Mouse (Mus musculus) intestine, embryonic 14.5 days (tissue): ENCODE measurements around the gene Tfpi2. TPM values are rescaled to one million over a fixed set of nuclear protein-coding genes. Genes with fewer than 3 reads are reported as not detected.

ENCODE experiments used
- ATAC-seq: fragments of 200-750 bp; cut with Nextera tagmentation; replicated peaks from 2 replicates; pipeline ENCODE4 v1.8.0; 2017; ENCODE audit warnings: low read depth, moderate number of reproducible peaks, moderate TSS enrichment, moderate library complexity; ENCODE audit not compliant: low FRiP score, low TSS enrichment
- DNase-seq: peaks from one replicate; pipeline ENCODE4 v3.0.0-alpha.2; 2018; ENCODE audit warnings: low spot score
- H3K27ac ChIP-seq: fragments of 300-500 bp; sonication (generic); 2 replicates; pipeline ENCODE4 v1.5.1; 2014; ENCODE audit warnings: low read depth, mild to moderate bottlenecking, control low read depth
- H3K27me3 ChIP-seq: fragments of 300-500 bp; sonication (generic); replicated peaks from 2 replicates; pipeline ENCODE4 v1.6.1; 2014; ENCODE audit warnings: low read length, control low read depth; ENCODE audit not compliant: control insufficient read depth, insufficient read depth
- H3K36me3 ChIP-seq: fragments of 300-500 bp; sonication (generic); 2 replicates; pipeline ENCODE4 v1.6.1; 2014; ENCODE audit warnings: low read length, control low read depth; ENCODE audit not compliant: control insufficient read depth, insufficient read depth
- H3K4me1 ChIP-seq: fragments of 300-500 bp; sonication (generic); replicated peaks from 2 replicates; pipeline ENCODE4 v1.6.1; 2014; ENCODE audit warnings: low read length, control low read depth, mixed read lengths; ENCODE audit not compliant: control insufficient read depth, insufficient read depth
- H3K4me2 ChIP-seq: fragments of 300-500 bp; sonication (generic); 2 replicates; pipeline ENCODE4 v1.6.1; 2014; ENCODE audit warnings: low read length
- H3K4me3 ChIP-seq: fragments of 300-500 bp; sonication (generic); 2 replicates; pipeline ENCODE4 v1.5.1; 2014; ENCODE audit warnings: low read depth, low read length, control low read depth, mixed read lengths
- H3K9ac ChIP-seq: fragments of 300-500 bp; sonication (generic); 2 replicates; pipeline ENCODE4 v1.6.1; 2014; ENCODE audit warnings: mild to moderate bottlenecking, low read length
- H3K9me3 ChIP-seq: fragments of 300-500 bp; sonication (generic); 2 replicates; pipeline ENCODE4 v1.6.1; 2016; ENCODE audit warnings: low read length, control low read depth; ENCODE audit not compliant: control insufficient read depth
- WGBS: fragments of 180-500 bp; shearing (Covaris S2); extraction: QIAGEN DNeasy Blood & Tissue Kit; methylation state at CpG from one replicate; pipeline ENCODE4 v1.1.7; 2014; 5-methylcytosine and 5-hydroxymethylcytosine counted together
- polyA plus RNA-seq: library from polyadenylated mRNA; unstranded; fragments of >200 nt; fragmentation: Nextera tagmentation; extraction: Ambion mirVana; gene quantifications from 2 replicates; pipeline ENCODE4 v1.2.1, GENCODE M21; 2014

The Tfpi2 gene
- polyA plus RNA-seq, 1 experiment from 2014 or later: 6.3 TPM

DNA sequence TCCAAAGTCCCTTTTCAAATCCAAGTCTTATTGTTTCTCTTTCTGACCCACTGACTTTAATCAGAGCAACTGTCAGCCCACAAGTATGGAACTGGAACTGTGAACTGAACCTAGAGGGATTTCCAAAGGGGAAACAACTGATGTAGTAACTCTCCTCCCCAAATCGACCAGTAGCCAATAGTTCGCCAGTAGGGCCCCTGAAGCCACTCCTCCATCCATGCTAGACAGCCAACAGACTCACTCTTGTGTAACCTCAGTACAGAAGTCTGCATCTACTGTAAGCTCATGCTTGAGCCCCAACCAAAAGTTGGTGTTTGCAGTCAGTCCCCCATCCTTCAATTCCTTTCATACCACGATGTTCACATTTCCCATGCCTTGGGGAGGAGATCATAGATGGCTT is 12.0 kb upstream of the Tfpi2 start:
- Histone ChIP-seq H3K4me3 (no peak overlapping the region), H3K4me2 (no peak overlapping the region), H3K36me3 (no peaks in the 10 kb centered on the region), H3K9me3 (no peaks in the 10 kb centered on the region), H3K9ac (no peak overlapping the region), H3K27me3 (no peaks in the 10 kb centered on the region), H3K4me1 (no peaks in the 10 kb centered on the region), H3K27ac (no peak overlapping the region)
- ATAC-seq (no peak), DNase-seq (no peak)
- WGBS: 86% methylated on average over 3 of the region's 3 CpGs

DNA sequence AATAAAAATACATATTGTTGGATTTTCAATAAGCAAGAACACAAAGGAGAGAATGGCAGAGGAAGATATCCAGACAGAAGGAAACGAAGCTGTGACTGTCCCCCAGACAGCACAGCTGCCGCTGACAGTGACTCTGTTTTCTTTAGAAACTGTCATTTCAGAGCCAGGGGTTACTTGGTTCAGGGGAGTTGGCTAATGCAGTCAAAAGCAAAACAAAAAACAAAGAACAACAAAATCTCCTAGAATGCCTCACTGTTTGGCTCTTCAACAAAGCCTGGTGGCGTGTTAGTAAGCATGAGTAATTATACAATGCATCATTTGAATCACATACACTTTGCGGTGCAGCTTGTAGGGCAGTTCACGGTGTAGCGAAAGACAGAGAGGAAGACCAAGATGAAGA is 10.6 kb upstream of the Tfpi2 start:
- Histone ChIP-seq H3K4me2 (no peak overlapping the region), H3K27ac (no peak overlapping the region), H3K36me3 (no peaks in the 10 kb centered on the region), H3K27me3 (no peaks in the 10 kb centered on the region), H3K9ac (no peak overlapping the region), H3K9me3 (no peaks in the 10 kb centered on the region), H3K4me1 (no peaks in the 10 kb centered on the region), H3K4me3 (no peak overlapping the region)
- no peak for DNase-seq
- WGBS: 80% methylated on average over 6 of the region's 6 CpGs
- no peak for ATAC-seq

DNA sequence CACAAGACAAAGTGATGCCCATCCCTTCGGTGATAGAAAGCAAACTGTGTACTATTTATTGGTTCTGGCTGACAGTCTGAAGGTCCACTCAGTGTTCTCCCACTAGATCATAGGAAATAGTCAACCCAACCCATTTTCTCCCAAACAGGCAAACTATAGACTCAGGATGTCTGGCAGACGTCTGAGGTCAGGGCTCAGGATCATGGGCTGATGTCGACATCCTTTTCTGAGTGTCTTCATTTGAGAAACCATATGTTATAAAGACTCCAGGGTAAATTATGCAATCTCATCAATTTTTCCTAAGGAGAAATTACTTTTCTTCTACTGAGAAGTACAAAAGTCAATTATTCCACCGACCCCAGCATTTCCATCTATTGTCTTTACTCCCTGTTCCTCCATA is 9.4 kb upstream of the Tfpi2 start:
- Histone ChIP-seq H3K9ac (no peak overlapping the region), H3K27ac (no peak overlapping the region), H3K27me3 (no peaks in the 10 kb centered on the region), H3K36me3 (no peaks in the 10 kb centered on the region), H3K4me2 (no peak overlapping the region), H3K9me3 (no peaks in the 10 kb centered on the region), H3K4me3 (no peak overlapping the region), H3K4me1 (no peaks in the 10 kb centered on the region)
- DNase-seq: no peak
- WGBS: 79% methylated on average over 4 of the region's 4 CpGs
- ATAC-seq: no peak

DNA sequence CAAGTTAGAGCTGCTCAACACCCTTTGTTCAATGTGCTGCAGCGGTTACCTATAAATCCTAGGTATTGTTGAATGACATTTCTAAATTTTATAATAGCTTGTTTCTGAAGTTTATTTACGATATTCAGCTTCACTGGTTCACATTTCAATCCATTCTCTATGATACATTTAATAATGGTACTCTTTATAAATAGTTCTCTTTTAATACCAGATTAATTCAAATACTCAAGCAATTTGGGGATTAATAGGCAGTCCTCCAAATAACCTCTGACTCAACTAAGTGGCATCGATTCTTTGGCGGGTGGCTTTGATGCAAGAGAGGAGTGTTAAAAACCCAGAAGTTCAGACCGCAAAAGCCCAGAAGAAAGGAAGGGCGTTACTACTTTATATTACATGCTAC is 4.8 kb upstream of the Tfpi2 start, which contains the start of gene Gngt1:
TSS of gene Gngt1 (plus strand) at position 301 of the 400 bp plus-strand sequence.
- ATAC-seq (no peak), DNase-seq (no peak)
- Histone ChIP-seq H3K9ac (no peak within 1 kb of the TSS), H3K36me3 (no peaks in the 10 kb centered on the region), H3K27ac (no peak within 1 kb of the TSS), H3K4me2 (no peak within 1 kb of the TSS), H3K27me3 (no peaks in the 10 kb centered on the region), H3K4me3 (no peak within 1 kb of the TSS), H3K9me3 (no peaks in the 10 kb centered on the region), H3K4me1 (no peaks in the 10 kb centered on the region)
- WGBS: 90% methylated on average over 6 of the region's 6 CpGs

DNA sequence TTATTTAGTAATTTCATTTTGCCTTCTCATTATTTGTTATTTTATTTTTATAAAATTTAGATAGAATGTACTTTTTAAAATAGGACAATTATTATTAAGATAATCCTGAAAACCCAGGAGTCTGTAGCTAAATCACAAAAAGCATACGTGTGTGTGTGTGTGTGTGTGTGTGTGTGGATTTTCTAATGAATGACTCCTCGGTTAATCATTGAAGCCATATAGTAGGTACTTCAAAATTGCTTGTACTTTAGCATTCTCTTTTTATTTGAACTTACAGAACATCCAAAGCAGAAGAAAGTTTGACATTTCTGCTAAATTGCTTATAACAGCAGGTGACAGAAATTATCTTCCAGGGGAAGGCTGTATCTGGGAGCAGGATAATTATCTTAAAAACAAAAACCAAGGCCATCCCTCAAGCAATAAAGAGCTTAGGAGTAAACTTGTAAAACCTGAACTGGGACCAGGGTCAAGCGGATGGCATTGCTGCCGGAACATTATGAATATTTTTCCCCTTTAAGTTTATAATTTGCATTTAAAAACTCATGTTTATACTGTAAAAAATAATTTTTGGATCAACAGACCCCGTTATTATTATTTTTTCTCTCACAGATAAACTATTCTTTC is 5.9 kb downstream of the Tfpi2 start:
- no peaks in the 10 kb centered on the region for H3K9me3 ChIP-seq
- H3K36me3 ChIP-seq: no peaks in the 10 kb centered on the region
- no peak overlapping the region for H3K9ac ChIP-seq
- DNase-seq (no peak), ATAC-seq (no peak)
- H3K4me2 ChIP-seq: no peak overlapping the region
- H3K27me3 ChIP-seq: no peaks in the 10 kb centered on the region
- no peak overlapping the region for H3K4me3 ChIP-seq
- 69% methylated on average over 5 of the region's 5 CpGs for WGBS
- H3K4me1 ChIP-seq: no peaks in the 10 kb centered on the region
- no peak overlapping the region for H3K27ac ChIP-seq

DNA sequence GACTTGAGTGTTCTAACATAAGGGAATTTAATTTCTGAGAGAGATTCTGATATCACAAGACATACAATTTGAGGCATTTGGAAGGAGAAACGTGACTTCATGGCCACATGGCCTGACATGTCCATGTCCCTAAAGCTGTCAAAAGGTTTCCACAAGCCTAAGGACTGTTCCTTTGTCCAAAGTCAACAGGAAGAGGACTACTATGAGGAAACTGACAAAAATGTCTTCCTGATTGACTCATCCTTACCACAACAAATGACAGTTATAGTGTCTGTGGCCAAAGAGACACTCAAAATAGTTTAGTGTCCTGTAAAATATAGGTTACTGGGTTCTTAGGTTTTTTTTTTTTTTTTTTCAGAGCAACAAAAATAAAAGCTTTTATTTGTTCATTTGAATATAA is 15.0 kb downstream of the Tfpi2 start:
- no peaks in the 10 kb centered on the region for H3K9me3 ChIP-seq
- no peaks in the 10 kb centered on the region for H3K4me1 ChIP-seq
- H3K27ac ChIP-seq: no peak overlapping the region
- no peak for ATAC-seq
- H3K9ac ChIP-seq: no peak overlapping the region
- DNase-seq: no peak
- H3K36me3 ChIP-seq: no peaks in the 10 kb centered on the region
- WGBS: 65% methylated on average over 1 of the region's 1 CpGs
- H3K27me3 ChIP-seq: no peaks in the 10 kb centered on the region
- no peak overlapping the region for H3K4me2 ChIP-seq
- H3K4me3 ChIP-seq: no peak overlapping the region

GRCm38 (mm10) chr6:3967676-3968626 is 20.8 kb downstream of the Tfpi2 start:
- no peak overlapping the region for H3K27ac ChIP-seq
- no peaks in the 10 kb centered on the region for H3K27me3 ChIP-seq
- H3K4me2 ChIP-seq: peak overlapping the region; percentile 38
- H3K9ac ChIP-seq: no peak overlapping the region
- peak overlapping the region; percentile 18; the same call in 1 of the 2 replicates for H3K4me3 ChIP-seq
- DNase-seq (no peak), ATAC-seq (no peak)
- no peaks in the 10 kb centered on the region for H3K36me3 ChIP-seq
- no peaks in the 10 kb centered on the region for H3K4me1 ChIP-seq
- H3K9me3 ChIP-seq: no peaks in the 10 kb centered on the region
- WGBS: 26% methylated on average over 31 of the region's 31 CpGs

- no peaks in the 10 kb centered on the region for H3K9me3 ChIP-seq
- no peak overlapping the region for H3K4me2 ChIP-seq
- WGBS: 54% methylated on average over 4 of the region's 4 CpGs
- no peak overlapping the region for H3K9ac ChIP-seq
- DNase-seq: no peak
- no peaks in the 10 kb centered on the region for H3K36me3 ChIP-seq
- ATAC-seq: no peak
- H3K4me1 ChIP-seq: no peaks in the 10 kb centered on the region
- H3K27ac ChIP-seq: no peak overlapping the region
- no peak overlapping the region for H3K4me3 ChIP-seq
- H3K27me3 ChIP-seq: no peaks in the 10 kb centered on the region
Measured at GRCm38 (mm10) chr6:3954969-3955368, 33.8 kb downstream of the Tfpi2 start.
